Mouse (Mus musculus): ENCODE data around the gene Clip1. TPM values are rescaled to one million over a fixed set of nuclear protein-coding genes. Genes with fewer than 3 reads are reported as not detected.

Clip1 gene
- polyA plus RNA-seq, 1 experiment from 2014 or later = 21.6 TPM

- H3K4me3 ChIP-seq (replicated peaks; ENCODE audit: low read depth, low read length) = no peak overlapping the region
- ATAC-seq (replicated peaks; ENCODE audit: low FRiP score, low read depth) (no peak), DNase-seq (ENCODE audit: low spot score) (no peak)
- no peaks in the 10 kb centered on the region for H3K4me1 ChIP-seq (replicated peaks; ENCODE audit: insufficient read depth, low read length)
- H3K4me2 ChIP-seq (ENCODE audit: low read length) = no peak overlapping the region
- no peak for TF ChIP-seq CTCF (IDR thresholded peaks at IDR 0.05; ENCODE audit: low read depth)
- H3K27ac ChIP-seq = no peak overlapping the region
- WGBS = 91% methylated on average over 11 of the region's 11 CpGs
- H3K9ac ChIP-seq (ENCODE audit: low read depth, low read length) = no peak overlapping the region
- peaks cover 68% of the 10 kb centered on the region for H3K36me3 ChIP-seq (ENCODE audit: insufficient read depth, low read length)
- no peaks in the 10 kb centered on the region for H3K9me3 ChIP-seq (replicated peaks; ENCODE audit: low read length)
- H3K27me3 ChIP-seq (ENCODE audit: insufficient read depth, low read length) = no peaks in the 10 kb centered on the region
Measured at GRCm38 (mm10) chr5:123561128-123561527, 123.3 kb downstream of the Clip1 start.

- DNase-seq (ENCODE audit: low spot score) = no peak
- Histone ChIP-seq H3K4me1 (replicated peaks; ENCODE audit: insufficient read depth, low read length) (no peaks in the 10 kb centered on the region), H3K9ac (ENCODE audit: low read depth, low read length) (no peak overlapping the region), H3K27me3 (ENCODE audit: insufficient read depth, low read length) (no peaks in the 10 kb centered on the region), H3K9me3 (replicated peaks; ENCODE audit: low read length) (no peaks in the 10 kb centered on the region), H3K27ac (no peak overlapping the region), H3K4me3 (replicated peaks; ENCODE audit: low read depth, low read length) (no peak overlapping the region), H3K4me2 (ENCODE audit: low read length) (no peak overlapping the region), H3K36me3 (ENCODE audit: insufficient read depth, low read length) (peaks cover 59% of the 10 kb centered on the region)
- no peak for ATAC-seq (replicated peaks; ENCODE audit: low FRiP score, low read depth)
- WGBS = 91% methylated on average over 8 of the region's 8 CpGs
- no peak for TF ChIP-seq CTCF (IDR thresholded peaks at IDR 0.05; ENCODE audit: low read depth)
Measured at GRCm38 (mm10) chr5:123559588-123559987, 124.8 kb downstream of the Clip1 start.

GRCm38 (mm10) chr5:123556451-123556850 lies 128.0 kb downstream of the Clip1 start:
- TF ChIP-seq CTCF (IDR thresholded peaks at IDR 0.05; ENCODE audit: low read depth) = no peak
- no peak overlapping the region for H3K27ac ChIP-seq
- no peaks in the 10 kb centered on the region for H3K27me3 ChIP-seq (ENCODE audit: insufficient read depth, low read length)
- H3K4me1 ChIP-seq (replicated peaks; ENCODE audit: insufficient read depth, low read length) = no peaks in the 10 kb centered on the region
- H3K36me3 ChIP-seq (ENCODE audit: insufficient read depth, low read length) = peaks cover 46% of the 10 kb centered on the region
- H3K4me2 ChIP-seq (ENCODE audit: low read length) = no peak overlapping the region
- no peak overlapping the region for H3K4me3 ChIP-seq (replicated peaks; ENCODE audit: low read depth, low read length)
- H3K9ac ChIP-seq (ENCODE audit: low read depth, low read length) = no peak overlapping the region
- 75% methylated on average over 2 of the region's 2 CpGs for WGBS
- DNase-seq (ENCODE audit: low spot score) (no peak), ATAC-seq (replicated peaks; ENCODE audit: low FRiP score, low read depth) (no peak)
- no peaks in the 10 kb centered on the region for H3K9me3 ChIP-seq (replicated peaks; ENCODE audit: low read length)

DNA sequence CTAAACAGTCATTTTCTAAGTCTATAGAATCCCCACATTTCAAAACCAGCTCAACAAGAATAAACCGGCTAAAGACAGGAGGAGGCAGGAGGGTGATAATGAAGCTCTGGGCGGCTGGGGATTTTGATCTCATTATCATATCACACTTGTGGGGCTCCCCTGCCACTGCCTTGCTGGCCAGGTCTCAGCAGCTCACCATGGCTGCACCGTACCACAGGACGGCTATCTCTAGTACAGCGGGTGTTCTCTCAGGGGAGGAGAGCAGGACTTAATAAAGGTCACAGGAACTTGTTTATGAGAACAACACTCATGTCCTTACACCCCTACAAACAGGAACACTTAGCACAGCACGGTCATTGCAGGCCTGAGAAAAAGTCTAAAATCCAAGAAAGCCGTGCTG lies 128.7 kb downstream of the Clip1 start:
- Histone ChIP-seq H3K27ac (no peak overlapping the region), H3K36me3 (ENCODE audit: insufficient read depth, low read length) (peaks cover 44% of the 10 kb centered on the region), H3K4me2 (ENCODE audit: low read length) (no peak overlapping the region), H3K4me1 (replicated peaks; ENCODE audit: insufficient read depth, low read length) (no peaks in the 10 kb centered on the region), H3K9me3 (replicated peaks; ENCODE audit: low read length) (no peaks in the 10 kb centered on the region), H3K9ac (ENCODE audit: low read depth, low read length) (no peak overlapping the region), H3K4me3 (replicated peaks; ENCODE audit: low read depth, low read length) (no peak overlapping the region), H3K27me3 (ENCODE audit: insufficient read depth, low read length) (no peaks in the 10 kb centered on the region)
- TF ChIP-seq CTCF (IDR thresholded peaks at IDR 0.05; ENCODE audit: low read depth) = no peak
- ATAC-seq (replicated peaks; ENCODE audit: low FRiP score, low read depth) (no peak), DNase-seq (ENCODE audit: low spot score) (no peak)
- WGBS = 93% methylated on average over 7 of the region's 7 CpGs

DNA sequence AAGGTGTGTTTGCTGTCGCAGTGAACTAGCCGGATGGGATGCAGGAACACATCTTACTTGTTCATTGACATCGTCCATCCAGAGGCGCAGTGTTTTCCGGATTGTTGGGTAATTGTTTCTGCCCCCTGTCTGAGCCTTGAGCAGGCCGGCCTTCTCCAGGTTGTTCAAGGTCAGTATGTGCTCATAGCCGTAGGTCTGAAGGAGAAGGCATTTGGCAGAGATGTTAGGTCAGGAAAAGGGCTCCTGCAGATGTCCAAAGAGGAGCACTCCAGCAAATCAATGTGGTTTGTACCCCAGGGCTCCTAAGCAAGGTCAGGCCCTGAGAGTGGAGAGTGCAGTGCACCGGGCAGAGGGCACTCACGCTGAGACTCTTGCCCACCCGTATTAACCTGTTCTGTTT lies 150.6 kb downstream of the Clip1 start:
- Histone ChIP-seq H3K9me3 (replicated peaks; ENCODE audit: low read length) (no peaks in the 10 kb centered on the region), H3K27me3 (ENCODE audit: insufficient read depth, low read length) (no peaks in the 10 kb centered on the region), H3K9ac (ENCODE audit: low read depth, low read length) (no peak overlapping the region), H3K4me1 (replicated peaks; ENCODE audit: insufficient read depth, low read length) (no peaks in the 10 kb centered on the region), H3K4me3 (replicated peaks; ENCODE audit: low read depth, low read length) (no peak overlapping the region), H3K4me2 (ENCODE audit: low read length) (no peak overlapping the region), H3K27ac (no peak overlapping the region), H3K36me3 (ENCODE audit: insufficient read depth, low read length) (peaks cover 58% of the 10 kb centered on the region)
- DNase-seq (ENCODE audit: low spot score) (no peak), ATAC-seq (replicated peaks; ENCODE audit: low FRiP score, low read depth) (no peak)
- WGBS = 92% methylated on average over 10 of the region's 10 CpGs
- no peak for TF ChIP-seq CTCF (IDR thresholded peaks at IDR 0.05; ENCODE audit: low read depth)

DNA sequence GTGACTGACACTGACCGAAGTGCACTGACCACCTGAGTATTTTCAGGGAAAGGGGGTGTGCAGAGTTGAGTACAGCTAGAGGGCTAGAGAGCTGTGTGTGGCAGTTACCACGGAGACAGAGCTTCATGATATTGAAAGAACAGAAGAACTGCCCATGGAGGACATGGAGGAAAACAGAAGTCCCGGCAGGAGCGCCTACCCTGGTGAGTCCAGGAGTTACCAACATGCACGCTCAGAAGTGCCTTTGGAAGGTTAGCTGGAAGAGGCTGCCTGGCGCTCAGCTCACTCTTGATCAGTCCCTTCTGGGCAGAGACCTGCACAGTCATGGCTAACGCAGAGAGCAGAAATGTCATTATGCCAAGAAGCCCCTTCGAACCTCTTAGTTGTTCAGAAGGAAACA lies 154.4 kb downstream of the Clip1 start:
- H3K36me3 ChIP-seq (ENCODE audit: insufficient read depth, low read length) = peaks cover 60% of the 10 kb centered on the region
- no peak overlapping the region for H3K4me3 ChIP-seq (replicated peaks; ENCODE audit: low read depth, low read length)
- H3K9me3 ChIP-seq (replicated peaks; ENCODE audit: low read length) = no peaks in the 10 kb centered on the region
- H3K27me3 ChIP-seq (ENCODE audit: insufficient read depth, low read length) = no peaks in the 10 kb centered on the region
- no peak for TF ChIP-seq CTCF (IDR thresholded peaks at IDR 0.05; ENCODE audit: low read depth)
- 91% methylated on average over 8 of the region's 8 CpGs for WGBS
- DNase-seq (ENCODE audit: low spot score) = no peak
- ATAC-seq (replicated peaks; ENCODE audit: low FRiP score, low read depth) = no peak
- no peak overlapping the region for H3K4me2 ChIP-seq (ENCODE audit: low read length)
- H3K9ac ChIP-seq (ENCODE audit: low read depth, low read length) = no peak overlapping the region
- H3K27ac ChIP-seq = no peak overlapping the region
- H3K4me1 ChIP-seq (replicated peaks; ENCODE audit: insufficient read depth, low read length) = no peaks in the 10 kb centered on the region

DNA sequence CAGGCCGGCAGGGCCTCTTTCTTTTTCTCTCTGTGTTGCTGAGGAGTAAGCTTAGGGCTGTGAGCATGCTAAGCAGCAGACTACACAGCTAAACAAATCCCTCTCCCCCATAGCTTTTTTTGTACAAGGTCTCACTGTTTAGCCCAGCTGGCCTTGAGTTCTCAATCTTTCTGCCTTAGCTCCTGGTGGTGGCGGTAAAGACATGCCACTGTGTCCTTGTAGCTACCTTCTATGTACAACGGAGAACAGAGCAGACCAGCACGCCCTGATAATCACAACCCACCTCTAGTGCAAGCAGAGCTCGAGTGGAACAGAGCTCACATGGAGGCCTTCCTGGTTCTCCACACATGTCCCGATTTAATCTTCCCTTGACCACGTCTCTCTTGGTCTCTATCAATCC lies 155.8 kb downstream of the Clip1 start:
- no peak overlapping the region for H3K4me2 ChIP-seq (ENCODE audit: low read length)
- H3K27ac ChIP-seq = no peak overlapping the region
- no peak for TF ChIP-seq CTCF (IDR thresholded peaks at IDR 0.05; ENCODE audit: low read depth)
- no peak overlapping the region for H3K9ac ChIP-seq (ENCODE audit: low read depth, low read length)
- no peak for DNase-seq (ENCODE audit: low spot score)
- peaks cover 50% of the 10 kb centered on the region for H3K36me3 ChIP-seq (ENCODE audit: insufficient read depth, low read length)
- no peak for ATAC-seq (replicated peaks; ENCODE audit: low FRiP score, low read depth)
- no peak overlapping the region for H3K4me3 ChIP-seq (replicated peaks; ENCODE audit: low read depth, low read length)
- H3K4me1 ChIP-seq (replicated peaks; ENCODE audit: insufficient read depth, low read length) = 0 out of 2 replicates have a peak, but pooled peaks cover 3% of the 10 kb centered on the region
- no peaks in the 10 kb centered on the region for H3K9me3 ChIP-seq (replicated peaks; ENCODE audit: low read length)
- no peaks in the 10 kb centered on the region for H3K27me3 ChIP-seq (ENCODE audit: insufficient read depth, low read length)
- 80% methylated on average over 7 of the region's 7 CpGs for WGBS

Other genes starting within 250 kb of the Clip1 start
- gene Lrrc43, start 195.3 kb downstream of the Clip1 start, polyA plus RNA-seq (2015; fragmentation: Nextera tagmentation; extraction: Ambion mirVana) = not detected in 2 replicates
- gene Il31, start 195.1 kb downstream of the Clip1 start, polyA plus RNA-seq (2015; fragmentation: Nextera tagmentation; extraction: Ambion mirVana) = not detected in 2 replicates
- gene B3gnt4, start 174.2 kb downstream of the Clip1 start, polyA plus RNA-seq (2015; fragmentation: Nextera tagmentation; extraction: Ambion mirVana) = 0.46 TPM in 1 of 2 replicates, not detected in the other
- 101 and 105 TPM in 2 replicates for gene Diablo, start 160.4 kb downstream of the Clip1 start, polyA plus RNA-seq (2015; fragmentation: Nextera tagmentation; extraction: Ambion mirVana)
- gene Gm49027, start 159.1 kb downstream of the Clip1 start, polyA plus RNA-seq (2015; fragmentation: Nextera tagmentation; extraction: Ambion mirVana) = 0.34 TPM in 1 of 2 replicates, not detected in the other
- gene Vps33a, start 111.6 kb downstream of the Clip1 start, polyA plus RNA-seq (2015; fragmentation: Nextera tagmentation; extraction: Ambion mirVana) = 23.4 and 25.0 TPM in 2 replicates
- gene Zcchc8, start 36.5 kb upstream of the Clip1 start, polyA plus RNA-seq (2015; fragmentation: Nextera tagmentation; extraction: Ambion mirVana) = 59.1 and 63.8 TPM in 2 replicates
- 117 and 120 TPM in 2 replicates for gene Rsrc2, start 64.8 kb upstream of the Clip1 start, polyA plus RNA-seq (2015; fragmentation: Nextera tagmentation; extraction: Ambion mirVana)
- 9.4 and 10.7 TPM in 2 replicates for gene Kntc1, start 65.1 kb upstream of the Clip1 start, polyA plus RNA-seq (2015; fragmentation: Nextera tagmentation; extraction: Ambion mirVana)
- gene Hcar2, start 180.9 kb upstream of the Clip1 start, polyA plus RNA-seq (2015; fragmentation: Nextera tagmentation; extraction: Ambion mirVana) = 0.15 TPM in 1 of 2 replicates, not detected in the other
- gene Hcar1, start 195.4 kb upstream of the Clip1 start, polyA plus RNA-seq (2015; fragmentation: Nextera tagmentation; extraction: Ambion mirVana) = 3.3 and 3.6 TPM in 2 replicates
- gene Denr, start 222.6 kb upstream of the Clip1 start, polyA plus RNA-seq (2015; fragmentation: Nextera tagmentation; extraction: Ambion mirVana) = 128 and 133 TPM in 2 replicates
- gene Gm43518, start 242.8 kb upstream of the Clip1 start, polyA plus RNA-seq (2015; fragmentation: Nextera tagmentation; extraction: Ambion mirVana) = 1.0 and 1.6 TPM in 2 replicates
- 6.4 and 7.1 TPM in 2 replicates for gene Ccdc62, start 246.1 kb upstream of the Clip1 start, polyA plus RNA-seq (2015; fragmentation: Nextera tagmentation; extraction: Ambion mirVana)